Mouse (Mus musculus) midbrain, embryonic 14.5 days (tissue): ENCODE measurements around the gene Ap1b1. TPM values are rescaled to one million over a fixed set of nuclear protein-coding genes. Genes with fewer than 3 reads are reported as not detected.
A peak's percentile ranks its signal among the peaks of the same experiment; 100 is the strongest.

Source experiments
- ATAC-seq: fragments of 200-750 bp; cut with Nextera tagmentation; 2 replicates; pipeline ENCODE4 v1.8.0; 2017; ENCODE audit warnings: moderate number of reproducible peaks, moderate library complexity; ENCODE audit not compliant: low FRiP score, low TSS enrichment
- DNase-seq: peaks from one replicate; pipeline ENCODE4 v3.0.0-alpha.2; 2015
- H3K27ac ChIP-seq: fragments of 300-500 bp; sonication (generic); replicated peaks from 2 replicates; pipeline ENCODE4 v1.5.1; 2014; ENCODE audit warnings: mild to moderate bottlenecking, low read depth, low read length, moderate library complexity
- H3K27me3 ChIP-seq: fragments of 300-500 bp; sonication (generic); 2 replicates; pipeline ENCODE4 v1.6.1; 2014; ENCODE audit warnings: low read length, control low read depth, mixed read lengths; ENCODE audit not compliant: control insufficient read depth, insufficient read depth
- H3K36me3 ChIP-seq: fragments of 300-500 bp; sonication (generic); 2 replicates; pipeline ENCODE4 v1.6.1; 2014; ENCODE audit warnings: low read length, control low read depth; ENCODE audit not compliant: control insufficient read depth, insufficient read depth
- H3K4me1 ChIP-seq: fragments of 300-500 bp; sonication (generic); 2 replicates; pipeline ENCODE4 v1.6.1; 2014; ENCODE audit warnings: mild to moderate bottlenecking, antibody characterized with exemption, low read length, control low read depth; ENCODE audit not compliant: control insufficient read depth, insufficient read depth
- H3K4me2 ChIP-seq: fragments of 300-500 bp; sonication (generic); 2 replicates; pipeline ENCODE4 v1.6.1; 2014; ENCODE audit warnings: mild to moderate bottlenecking, low read length, moderate library complexity
- H3K4me3 ChIP-seq: fragments of 300-500 bp; sonication (generic); replicated peaks from 2 replicates; pipeline ENCODE4 v1.5.1; 2014; ENCODE audit warnings: low read depth, low read length
- H3K9ac ChIP-seq: fragments of 300-500 bp; sonication (generic); replicated peaks from 2 replicates; pipeline ENCODE4 v1.6.1; 2014; ENCODE audit warnings: mild to moderate bottlenecking, low read length, moderate library complexity
- H3K9me3 ChIP-seq: fragments of 300-500 bp; sonication (generic); 2 replicates; pipeline ENCODE4 v1.6.1; 2016; ENCODE audit warnings: low read length, control low read depth, mixed read lengths; ENCODE audit not compliant: control insufficient read depth
- WGBS: fragments of 180-500 bp; shearing (Covaris S2); extraction: QIAGEN DNeasy Blood & Tissue Kit; methylation state at CpG from one replicate; pipeline ENCODE4 v1.1.7; 2014; 5-methylcytosine and 5-hydroxymethylcytosine counted together
- polyA plus RNA-seq: library from polyadenylated mRNA; unstranded; fragments of >200 nt; fragmentation: Nextera tagmentation; extraction: Ambion mirVana; gene quantifications from 2 replicates; pipeline ENCODE4 v1.2.1, GENCODE M21; 2014

Ap1b1 gene
- polyA plus RNA-seq, 1 experiment from 2014 or later, result 96.5 TPM

- H3K9ac ChIP-seq, result no peak overlapping the region
- H3K27ac ChIP-seq, result no peak overlapping the region
- H3K27me3 ChIP-seq, result no peaks in the 10 kb centered on the region
- ATAC-seq (no peak), DNase-seq (peak; percentile 90)
- H3K36me3 ChIP-seq, result no peaks in the 10 kb centered on the region
- no peaks in the 10 kb centered on the region for H3K4me1 ChIP-seq
- 6% methylated on average over 14 of the region's 14 CpGs for WGBS
- peak overlapping the region; percentile 23; the same call in 1 of the 2 replicates for H3K4me2 ChIP-seq
- H3K9me3 ChIP-seq, result no peaks in the 10 kb centered on the region
- H3K4me3 ChIP-seq, result no peak overlapping the region
These were observed 11.0 kb upstream of the Ap1b1 start for GRCm38 (mm10) chr11:4975623-4976022.

- Histone ChIP-seq H3K4me2 (no peak overlapping the region), H3K9me3 (no peaks in the 10 kb centered on the region), H3K4me3 (no peak overlapping the region), H3K27ac (no peak overlapping the region), H3K9ac (no peak overlapping the region), H3K36me3 (no peaks in the 10 kb centered on the region), H3K27me3 (no peaks in the 10 kb centered on the region), H3K4me1 (peaks cover 15% of the 10 kb centered on the region)
- DNase-seq (no peak), ATAC-seq (no peak)
- WGBS, result 80% methylated on average over 3 of the region's 3 CpGs
These were observed 3.6 kb upstream of the Ap1b1 start for GRCm38 (mm10) chr11:4983010-4983409.

- no peak for DNase-seq
- WGBS, result 32% methylated on average over 2 of the region's 2 CpGs
- ATAC-seq, result no peak
- no peak overlapping the region for H3K9ac ChIP-seq
- H3K27ac ChIP-seq, result no peak overlapping the region
- no peak overlapping the region for H3K4me2 ChIP-seq
- H3K4me3 ChIP-seq, result no peak overlapping the region
- no peaks in the 10 kb centered on the region for H3K36me3 ChIP-seq
- peaks cover 15% of the 10 kb centered on the region for H3K4me1 ChIP-seq
- H3K9me3 ChIP-seq, result no peaks in the 10 kb centered on the region
- H3K27me3 ChIP-seq, result no peaks in the 10 kb centered on the region
These were observed 3.1 kb upstream of the Ap1b1 start for GRCm38 (mm10) chr11:4983538-4983937.

DNA sequence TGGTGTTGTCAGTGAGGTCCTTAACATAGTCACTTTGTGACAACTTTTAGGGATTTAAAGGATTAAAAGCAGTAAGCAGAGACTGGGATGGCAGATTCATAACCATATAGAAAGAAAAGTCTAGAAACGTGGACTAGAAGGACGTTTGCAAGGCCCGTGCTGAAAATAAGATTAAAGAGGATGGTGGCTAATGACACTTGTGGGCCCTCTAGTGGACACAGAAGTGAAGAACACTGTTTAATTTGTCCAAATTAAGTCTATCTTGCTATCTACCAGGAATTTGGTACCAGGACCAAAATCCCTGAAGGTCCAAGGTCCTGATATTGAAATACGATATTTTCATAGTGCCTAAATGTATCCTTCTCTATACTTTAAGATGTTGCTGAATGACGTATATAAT lies 2.4 kb upstream of the Ap1b1 start:
- peak overlapping the region; percentile 36; the same call in 1 of the 2 replicates for H3K9ac ChIP-seq
- peak overlapping the region; percentile 30 for H3K4me2 ChIP-seq
- peak; percentile 85 for DNase-seq

GRCm38 (mm10) chr11:4984799-4985198 lies 1.8 kb upstream of the Ap1b1 start:
- 0 out of 2 replicates have a peak, but pooled peaks cover 6% of the 10 kb centered on the region for H3K36me3 ChIP-seq
- no peak overlapping the region for H3K4me2 ChIP-seq
- no peaks in the 10 kb centered on the region for H3K9me3 ChIP-seq
- no peaks in the 10 kb centered on the region for H3K27me3 ChIP-seq
- no peak overlapping the region for H3K4me3 ChIP-seq
- WGBS, result 83% methylated on average over 3 of the region's 3 CpGs
- H3K27ac ChIP-seq, result no peak overlapping the region
- ATAC-seq (no peak), DNase-seq (no peak)
- H3K4me1 ChIP-seq, result peaks cover 15% of the 10 kb centered on the region
- no peak overlapping the region for H3K9ac ChIP-seq

More for the DNA sequence above, 2.4 kb upstream of the Ap1b1 start:
- no peak overlapping the region for H3K4me3 ChIP-seq
- ATAC-seq, result no peak
- peaks cover 15% of the 10 kb centered on the region for H3K4me1 ChIP-seq
- no peaks in the 10 kb centered on the region for H3K9me3 ChIP-seq
- H3K27me3 ChIP-seq, result no peaks in the 10 kb centered on the region
- 2% methylated on average over 5 of the region's 5 CpGs for WGBS
- H3K27ac ChIP-seq, result no peak overlapping the region
- 0 out of 2 replicates have a peak, but pooled peaks cover 4% of the 10 kb centered on the region for H3K36me3 ChIP-seq

DNA sequence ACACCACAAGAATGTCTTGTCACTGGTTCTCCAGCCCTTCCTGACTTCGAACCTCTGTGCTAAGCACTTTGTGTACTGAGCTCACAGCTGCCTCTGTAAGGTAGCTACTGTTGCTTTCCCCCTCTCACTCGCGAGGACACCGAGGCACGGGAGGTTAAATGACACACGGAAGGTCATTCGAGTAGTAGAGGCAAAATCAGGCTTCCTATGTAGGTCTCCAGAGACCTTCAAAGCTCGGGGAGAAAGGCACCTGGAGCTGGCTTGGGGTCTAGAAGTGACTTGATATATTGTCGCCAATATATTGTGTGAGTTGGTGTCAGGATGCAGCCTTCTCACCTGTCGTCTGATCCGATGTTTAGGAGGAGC lies 846 bp downstream of the Ap1b1 start:
- WGBS, result 55% methylated on average over 11 of the region's 11 CpGs

DNA sequence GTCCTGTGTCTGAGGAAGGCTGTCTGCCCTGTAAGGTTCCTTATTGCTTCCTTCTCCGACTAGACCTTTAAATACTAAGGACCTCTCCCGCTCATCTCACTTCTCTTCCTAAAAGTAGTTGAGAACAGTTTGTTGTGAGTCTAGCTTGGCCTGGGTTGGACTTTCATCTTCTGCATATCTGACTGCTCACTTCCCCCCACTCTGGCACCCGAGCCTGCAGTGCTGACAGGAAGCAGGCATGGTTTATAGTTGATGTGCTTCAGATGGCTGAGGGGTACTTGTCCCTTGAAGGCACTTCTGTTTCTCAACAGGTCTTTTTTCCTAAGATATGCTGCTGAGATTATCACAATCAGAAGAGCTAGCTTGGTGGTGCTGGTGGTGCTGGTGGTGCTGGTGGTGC lies 2.6 kb downstream of the Ap1b1 start:
- Histone ChIP-seq H3K4me1 (peaks cover 12% of the 10 kb centered on the region), H3K36me3 (peaks cover 12% of the 10 kb centered on the region; the same call in 1 of the 2 replicates), H3K4me2 (no peak overlapping the region), H3K9ac (no peak overlapping the region), H3K4me3 (no peak overlapping the region), H3K27ac (no peak overlapping the region), H3K27me3 (no peaks in the 10 kb centered on the region), H3K9me3 (no peaks in the 10 kb centered on the region)
- ATAC-seq (no peak), DNase-seq (no peak)
- 91% methylated on average over 3 of the region's 3 CpGs for WGBS

More for the DNA sequence above, 846 bp downstream of the Ap1b1 start:
- DNase-seq (no peak), ATAC-seq (no peak)
- no peaks in the 10 kb centered on the region for H3K9me3 ChIP-seq
- peaks cover 12% of the 10 kb centered on the region; the same call in 1 of the 2 replicates for H3K36me3 ChIP-seq
- H3K4me3 ChIP-seq, result peak overlapping the region; percentile 73
- H3K27me3 ChIP-seq, result no peaks in the 10 kb centered on the region
- H3K27ac ChIP-seq, result peak overlapping the region; percentile 45; the same call in 1 of the 2 replicates
- H3K9ac ChIP-seq, result peak overlapping the region; percentile 78
- peaks cover 15% of the 10 kb centered on the region for H3K4me1 ChIP-seq
- H3K4me2 ChIP-seq, result peak overlapping the region; percentile 88

GRCm38 (mm10) chr11:4992471-4992870 lies 5.8 kb downstream of the Ap1b1 start:
- Histone ChIP-seq H3K27me3 (no peaks in the 10 kb centered on the region), H3K4me3 (no peak overlapping the region), H3K9me3 (no peaks in the 10 kb centered on the region), H3K36me3 (peaks cover 12% of the 10 kb centered on the region; the same call in 1 of the 2 replicates), H3K4me1 (peaks cover 5% of the 10 kb centered on the region), H3K9ac (no peak overlapping the region), H3K4me2 (no peak overlapping the region), H3K27ac (no peak overlapping the region)
- ATAC-seq, result no peak
- no peak for DNase-seq
- 94% methylated on average over 2 of the region's 2 CpGs for whole genome bisulfite sequencing

DNA sequence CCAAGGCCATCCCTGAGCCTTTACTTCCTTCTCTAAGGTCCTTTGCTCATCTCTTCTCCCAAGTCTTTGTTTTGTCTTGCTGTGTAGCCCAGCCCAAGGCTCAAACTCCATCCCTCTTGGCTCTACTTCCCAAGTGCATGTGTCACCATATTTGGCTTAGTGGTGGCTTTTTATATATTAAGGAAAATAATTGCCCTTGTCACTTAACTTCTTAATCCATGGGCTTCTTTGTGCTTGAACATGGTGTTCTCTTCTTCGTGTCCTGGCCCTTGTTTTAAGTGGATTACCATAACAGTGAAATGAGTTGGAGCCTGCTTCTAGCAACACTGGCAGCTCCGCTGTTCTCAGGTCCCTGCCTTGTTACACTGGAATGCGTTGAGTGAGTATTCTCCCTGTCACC lies 9.1 kb downstream of the Ap1b1 start:
- Histone ChIP-seq H3K27me3 (no peaks in the 10 kb centered on the region), H3K36me3 (peaks cover 14% of the 10 kb centered on the region), H3K4me3 (no peak overlapping the region), H3K9me3 (no peaks in the 10 kb centered on the region), H3K9ac (no peak overlapping the region), H3K4me2 (no peak overlapping the region), H3K4me1 (no peaks in the 10 kb centered on the region), H3K27ac (no peak overlapping the region)
- WGBS, result 88% methylated on average over 3 of the region's 3 CpGs
- ATAC-seq, result no peak
- no peak for DNase-seq
